Mouse (Mus musculus) embryonic facial prominence, embryonic 14.5 days (tissue): Measurements from ENCODE around the gene Smg7. TPM values are rescaled to one million over a fixed set of nuclear protein-coding genes. Genes with fewer than 3 reads are reported as not detected.

Experiments used
- ATAC-seq: fragments of 200-750 bp; cut with Nextera tagmentation; 2 replicates; pipeline ENCODE4 v1.8.0; 2017; ENCODE audit warnings: low read depth, moderate number of reproducible peaks, moderate TSS enrichment
- DNase-seq: peaks from one replicate; pipeline ENCODE4 v3.0.0-alpha.2; 2015; ENCODE audit warnings: low spot score
- H3K27ac ChIP-seq: fragments of 300-500 bp; sonication (generic); replicated peaks from 2 replicates; pipeline ENCODE4 v1.5.1; 2014; ENCODE audit warnings: low read depth, mild to moderate bottlenecking, low read length, moderate library complexity
- H3K27me3 ChIP-seq: fragments of 300-500 bp; sonication (generic); replicated peaks from 2 replicates; pipeline ENCODE4 v1.6.1; 2014; ENCODE audit warnings: low read length; ENCODE audit not compliant: control insufficient read depth, insufficient read depth
- H3K36me3 ChIP-seq: fragments of 300-500 bp; sonication (generic); 2 replicates; pipeline ENCODE4 v1.6.1; 2014; ENCODE audit warnings: low read length, mixed read lengths; ENCODE audit not compliant: control insufficient read depth, insufficient read depth
- H3K4me1 ChIP-seq: fragments of 300-500 bp; sonication (generic); 2 replicates; pipeline ENCODE4 v1.6.1; 2014; ENCODE audit warnings: antibody characterized with exemption, low read length; ENCODE audit not compliant: control insufficient read depth, insufficient read depth
- H3K4me2 ChIP-seq: fragments of 300-500 bp; sonication (generic); 2 replicates; pipeline ENCODE4 v1.6.1; 2014; ENCODE audit warnings: low read depth, mild to moderate bottlenecking, low read length, moderate library complexity, mixed read lengths
- H3K4me3 ChIP-seq: fragments of 300-500 bp; sonication (generic); 2 replicates; pipeline ENCODE4 v1.5.1; 2014; ENCODE audit warnings: low read depth, mild to moderate bottlenecking, low read length
- H3K9ac ChIP-seq: fragments of 300-500 bp; sonication (generic); 2 replicates; pipeline ENCODE4 v1.6.1; 2014; ENCODE audit warnings: low read depth, mild to moderate bottlenecking, low read length, moderate library complexity, mixed read lengths
- H3K9me3 ChIP-seq: fragments of 300-500 bp; sonication (generic); 2 replicates; pipeline ENCODE4 v1.6.1; 2016; ENCODE audit warnings: low read length; ENCODE audit not compliant: control insufficient read depth
- WGBS: fragments of 180-500 bp; shearing (Covaris S2); extraction: QIAGEN DNeasy Blood & Tissue Kit; methylation state at CpG from one replicate; pipeline ENCODE4 v1.1.7; 2014; 5-methylcytosine and 5-hydroxymethylcytosine counted together
- polyA plus RNA-seq: library from polyadenylated mRNA; unstranded; fragments of >200 nt; fragmentation: Nextera tagmentation; extraction: Ambion mirVana; gene quantifications from 2 replicates; pipeline ENCODE4 v1.2.1, GENCODE M21; 2014

Smg7 gene
- polyA plus RNA-seq, 1 experiment from 2014 or later, result 29.5 TPM

- H3K9me3 ChIP-seq, result no peaks in the 10 kb centered on the region
- peaks cover 8% of the 10 kb centered on the region for H3K36me3 ChIP-seq
- H3K27ac ChIP-seq, result no peak overlapping the region
- no peak for ATAC-seq
- 86% methylated on average over 5 of the region's 5 CpGs for WGBS
- no peak overlapping the region for H3K4me2 ChIP-seq
- H3K9ac ChIP-seq, result no peak overlapping the region
- no peak for DNase-seq
- no peak overlapping the region for H3K4me3 ChIP-seq
- no peaks in the 10 kb centered on the region for H3K4me1 ChIP-seq
- no peaks in the 10 kb centered on the region for H3K27me3 ChIP-seq
Measured at GRCm38 (mm10) chr1:152831619-152832018, 70.8 kb downstream of the Smg7 start.

- Histone ChIP-seq H3K4me3 (no peak overlapping the region), H3K27ac (no peak overlapping the region), H3K9ac (no peak overlapping the region), H3K4me2 (no peak overlapping the region), H3K36me3 (peaks cover 1% of the 10 kb centered on the region; the same call in 1 of the 2 replicates), H3K4me1 (no peaks in the 10 kb centered on the region), H3K27me3 (no peaks in the 10 kb centered on the region), H3K9me3 (no peaks in the 10 kb centered on the region)
- DNase-seq (no peak), ATAC-seq (no peak)
- WGBS, result 86% methylated on average over 8 of the region's 8 CpGs
Measured at GRCm38 (mm10) chr1:152831003-152831402, 71.4 kb downstream of the Smg7 start.

GRCm38 (mm10) chr1:152830054-152830453 lies 72.4 kb downstream of the Smg7 start:
- Histone ChIP-seq H3K9ac (no peak overlapping the region), H3K27me3 (no peaks in the 10 kb centered on the region), H3K36me3 (no peaks in the 10 kb centered on the region; the same call in 1 of the 2 replicates), H3K27ac (no peak overlapping the region), H3K4me1 (no peaks in the 10 kb centered on the region), H3K4me2 (no peak overlapping the region), H3K4me3 (no peak overlapping the region), H3K9me3 (no peaks in the 10 kb centered on the region)
- ATAC-seq (no peak), DNase-seq (no peak)
- WGBS, result 96% methylated on average over 9 of the region's 9 CpGs

DNA sequence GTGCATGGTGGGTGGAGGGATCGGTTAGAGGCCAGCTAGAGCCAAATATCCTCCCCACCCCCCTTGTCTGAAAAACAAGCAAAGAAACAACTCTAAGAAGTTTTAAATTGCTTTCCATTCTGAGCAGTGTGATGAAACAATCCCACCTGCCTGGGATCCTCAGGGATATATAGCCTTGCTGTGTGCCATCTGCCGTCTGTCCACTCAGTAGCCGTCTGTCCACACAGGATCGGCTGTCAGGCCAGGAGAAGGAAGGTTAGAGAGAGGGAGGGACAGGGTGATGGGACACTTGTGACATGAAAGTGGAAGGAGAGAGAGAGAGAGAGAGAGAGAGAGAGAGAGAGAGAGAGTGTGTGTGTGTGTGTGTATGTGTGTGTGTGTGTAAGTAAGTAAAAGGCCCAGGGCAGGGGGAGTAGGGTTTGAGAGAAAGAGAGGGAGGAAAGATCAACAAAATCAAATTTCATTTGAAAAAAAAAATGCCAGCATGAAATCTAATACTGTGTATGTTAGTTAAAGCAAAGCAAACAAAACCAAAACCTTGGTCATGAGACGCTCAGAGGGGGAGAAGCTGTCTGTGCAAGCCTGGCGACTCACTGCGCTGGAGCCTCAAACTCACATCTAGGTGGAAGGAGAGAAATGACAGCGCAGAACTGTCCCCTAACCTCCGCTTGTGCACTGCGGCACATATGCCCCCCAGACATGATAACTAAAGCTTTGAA lies 73.7 kb downstream of the Smg7 start:
- Histone ChIP-seq H3K27ac (no peak overlapping the region), H3K4me3 (no peak overlapping the region), H3K9me3 (no peaks in the 10 kb centered on the region), H3K4me2 (no peak overlapping the region), H3K4me1 (no peaks in the 10 kb centered on the region), H3K27me3 (no peaks in the 10 kb centered on the region), H3K9ac (no peak overlapping the region), H3K36me3 (no peaks in the 10 kb centered on the region)
- 56% methylated on average over 10 of the region's 10 CpGs for WGBS
- DNase-seq (peak; percentile 43), ATAC-seq (peak; percentile 62; the same call in 1 of the 2 replicates)

GRCm38 (mm10) chr1:152828168-152828567 lies 74.3 kb downstream of the Smg7 start:
- no peak for ATAC-seq
- no peaks in the 10 kb centered on the region for H3K27me3 ChIP-seq
- no peak overlapping the region for H3K9ac ChIP-seq
- no peaks in the 10 kb centered on the region for H3K9me3 ChIP-seq
- WGBS, result 65% methylated on average over 5 of the region's 5 CpGs
- H3K4me2 ChIP-seq, result no peak overlapping the region
- DNase-seq, result no peak
- no peak overlapping the region for H3K4me3 ChIP-seq
- no peak overlapping the region for H3K27ac ChIP-seq
- H3K36me3 ChIP-seq, result no peaks in the 10 kb centered on the region
- no peaks in the 10 kb centered on the region for H3K4me1 ChIP-seq

DNA sequence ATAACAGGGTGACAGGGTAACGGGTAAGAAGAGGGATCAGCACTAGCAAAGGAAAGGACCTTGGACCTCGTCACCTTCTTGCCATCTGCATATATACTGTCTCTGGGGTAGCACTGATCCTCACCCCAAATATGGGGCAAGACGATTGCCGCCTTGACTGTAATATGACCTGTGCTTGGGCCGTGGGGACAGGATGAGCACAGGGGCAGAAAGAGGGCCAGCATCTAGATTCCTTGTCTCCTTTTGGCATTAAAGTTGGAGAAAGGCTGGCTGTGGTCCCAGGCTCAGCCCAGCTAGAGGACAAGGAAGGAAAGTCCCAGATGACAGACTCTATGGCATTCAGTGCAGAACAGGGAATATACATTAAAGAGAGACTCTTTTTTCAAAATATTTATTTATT lies 76.0 kb downstream of the Smg7 start:
- Histone ChIP-seq H3K27ac (no peak overlapping the region), H3K36me3 (no peaks in the 10 kb centered on the region), H3K27me3 (no peaks in the 10 kb centered on the region), H3K9me3 (no peaks in the 10 kb centered on the region), H3K4me1 (no peaks in the 10 kb centered on the region), H3K4me3 (no peak overlapping the region), H3K4me2 (no peak overlapping the region), H3K9ac (no peak overlapping the region)
- WGBS, result 74% methylated on average over 5 of the region's 5 CpGs
- no peak for ATAC-seq
- DNase-seq, result no peak

DNA sequence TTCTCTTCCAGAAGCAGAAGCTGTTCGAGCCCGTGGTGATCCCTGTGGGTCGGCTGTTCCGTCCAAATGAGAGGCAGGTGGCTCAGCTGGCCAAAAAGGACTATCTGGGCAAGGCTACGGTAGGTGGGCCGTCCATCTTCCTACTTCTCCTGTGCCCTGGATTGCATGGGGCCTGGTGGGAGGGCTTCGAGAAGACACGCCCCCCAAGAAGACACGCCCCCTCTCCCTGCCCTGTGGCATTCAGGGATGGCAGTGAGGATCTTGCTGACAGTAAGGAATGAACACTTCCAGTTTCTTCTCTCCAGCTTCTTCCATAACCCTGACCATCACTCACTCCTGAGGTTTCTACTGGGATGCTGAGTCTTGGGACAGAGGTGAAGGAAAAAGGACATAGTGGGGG lies 78.2 kb downstream of the Smg7 start:
- Histone ChIP-seq H3K4me2 (no peak overlapping the region), H3K4me1 (no peaks in the 10 kb centered on the region), H3K9me3 (no peaks in the 10 kb centered on the region), H3K9ac (no peak overlapping the region), H3K27ac (no peak overlapping the region), H3K36me3 (no peaks in the 10 kb centered on the region), H3K4me3 (no peak overlapping the region), H3K27me3 (no peaks in the 10 kb centered on the region)
- DNase-seq, result no peak
- 75% methylated on average over 9 of the region's 9 CpGs for WGBS
- no peak for ATAC-seq

DNA sequence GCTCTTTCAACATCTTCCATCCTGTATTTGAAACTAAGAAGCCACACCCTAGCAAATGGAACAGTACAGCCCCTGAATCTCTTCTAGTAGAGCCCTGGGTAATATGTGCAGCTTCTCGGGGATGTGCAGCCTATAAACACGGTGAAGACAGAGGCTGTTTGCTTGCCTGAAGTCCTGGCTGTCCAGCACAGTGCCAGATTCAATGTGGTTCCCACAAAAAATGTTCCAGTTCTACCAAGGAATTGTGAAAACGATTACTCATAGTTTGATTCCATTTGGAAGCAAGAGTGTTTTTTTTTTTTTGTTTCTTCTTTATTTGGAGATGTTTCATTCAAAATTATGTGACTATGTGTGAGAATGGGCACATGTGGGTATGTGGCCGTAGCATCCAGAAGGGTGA lies 80.7 kb downstream of the Smg7 start:
- 87% methylated on average over 4 of the region's 4 CpGs for WGBS
- DNase-seq (no peak), ATAC-seq (no peak)
- Histone ChIP-seq H3K4me3 (no peak overlapping the region), H3K27me3 (no peaks in the 10 kb centered on the region), H3K4me2 (no peak overlapping the region), H3K36me3 (no peaks in the 10 kb centered on the region), H3K9me3 (no peaks in the 10 kb centered on the region), H3K9ac (no peak overlapping the region), H3K4me1 (peaks cover 12% of the 10 kb centered on the region; the same call in 1 of the 2 replicates), H3K27ac (no peak overlapping the region)
